Mouse (Mus musculus): Measurements from ENCODE around the gene Il1rl2. TPM values are rescaled to one million over a fixed set of nuclear protein-coding genes. Genes with fewer than 3 reads are reported as not detected.

Il1rl2 gene
- polyA plus RNA-seq (2015; fragmentation: Nextera tagmentation; extraction: Ambion mirVana) = 10.4 and 10.5 TPM in 2 replicates

DNA sequence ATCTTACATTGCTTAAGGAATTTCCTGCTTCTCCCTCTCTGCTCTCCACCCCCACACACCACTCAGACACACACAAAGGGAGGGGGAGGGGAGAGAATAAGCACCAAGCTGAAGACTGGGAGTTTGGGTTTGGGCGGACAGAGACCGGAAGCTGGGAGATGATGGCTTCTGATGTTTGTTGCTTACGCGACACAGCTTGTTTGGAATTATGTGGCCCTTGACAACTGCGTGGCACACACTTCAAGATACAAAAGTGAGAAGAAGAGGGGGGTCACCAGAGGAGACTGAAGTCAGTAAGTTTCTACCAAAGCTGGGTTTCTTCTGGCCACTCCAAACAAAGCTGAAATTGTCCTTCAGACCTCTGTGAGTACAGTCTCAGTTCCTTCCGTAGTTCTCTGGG is at the start of gene Il1rl2:
Il1rl2 (plus strand) TSS at position 154 of the 400 bp plus-strand sequence.
- 27% methylated on average over 6 of the region's 6 CpGs for WGBS

DNA sequence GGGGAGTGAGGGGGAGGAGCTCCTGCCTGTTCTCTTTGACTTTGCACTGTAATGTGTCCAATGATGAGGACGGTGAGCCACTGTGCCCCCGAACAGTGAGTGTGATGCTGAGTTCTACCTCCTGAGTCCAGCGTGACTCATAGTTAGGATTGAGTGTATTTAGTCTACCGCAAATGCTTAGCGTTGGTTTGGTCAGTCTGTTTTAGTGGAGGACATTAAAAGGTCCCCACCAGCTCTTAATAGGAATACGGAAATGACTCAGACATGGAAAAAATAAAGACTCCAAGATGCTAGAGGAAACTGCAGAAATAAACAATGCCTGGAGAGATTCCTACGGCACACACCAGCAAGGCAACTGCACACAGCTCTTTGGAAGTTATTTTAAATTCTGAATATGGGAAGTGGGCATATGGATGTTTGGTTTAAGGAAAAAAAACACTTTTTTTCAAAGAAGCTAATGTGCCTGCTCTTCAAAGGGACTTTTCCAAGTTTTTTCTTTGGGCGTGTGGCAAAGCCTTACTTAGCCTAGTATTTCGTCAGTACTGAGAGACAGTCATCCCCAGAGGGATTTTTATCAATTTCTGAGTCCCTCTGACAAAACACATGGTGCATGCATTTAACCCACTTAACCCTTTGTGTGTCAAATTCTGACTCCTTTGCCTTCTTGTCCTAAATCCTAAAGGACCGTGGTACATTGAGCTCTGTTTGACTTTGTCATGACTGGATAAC is 49.0 kb upstream of the Il1rl2 start:
- 63% methylated on average over 10 of the region's 10 CpGs for WGBS
- Histone ChIP-seq H3K9me3 (ENCODE audit: low read length) (no peaks in the 10 kb centered on the region), H3K4me1 (ENCODE audit: insufficient read depth, low read length) (no peaks in the 10 kb centered on the region), H3K9ac (replicated peaks; ENCODE audit: low read length) (no peak overlapping the region), H3K4me2 (replicated peaks; ENCODE audit: low read depth, low read length) (no peak overlapping the region), H3K27ac (ENCODE audit: low read length) (no peak overlapping the region), H3K4me3 (ENCODE audit: low read length) (no peak overlapping the region), H3K27me3 (ENCODE audit: insufficient read depth, low read length) (no peaks in the 10 kb centered on the region), H3K36me3 (ENCODE audit: insufficient read depth, low read length) (no peaks in the 10 kb centered on the region)
- no peak for ATAC-seq (ENCODE audit: low FRiP score, low TSS enrichment)

More for the DNA sequence above, at the start of gene Il1rl2:
- Histone ChIP-seq H3K36me3 (ENCODE audit: insufficient read depth, low read length) (no peaks in the 10 kb centered on the region), H3K9ac (replicated peaks; ENCODE audit: low read length) (peak within 1 kb of the TSS; percentile 58), H3K27ac (ENCODE audit: low read length) (0 out of 2 replicates have a peak within 1 kb of the TSS, but pooled peaks have one; percentile 39), H3K4me2 (replicated peaks; ENCODE audit: low read depth, low read length) (peak within 1 kb of the TSS; percentile 74), H3K4me1 (ENCODE audit: insufficient read depth, low read length) (peaks cover 14% of the 10 kb centered on the region; the same call in 1 of the 2 replicates), H3K4me3 (ENCODE audit: low read length) (peak within 1 kb of the TSS; percentile 52), H3K9me3 (ENCODE audit: low read length) (no peaks in the 10 kb centered on the region), H3K27me3 (ENCODE audit: insufficient read depth, low read length) (peaks cover 23% of the 10 kb centered on the region)
- peak; percentile 82; the same call in 1 of the 2 replicates for ATAC-seq (ENCODE audit: low FRiP score, low TSS enrichment)

DNA sequence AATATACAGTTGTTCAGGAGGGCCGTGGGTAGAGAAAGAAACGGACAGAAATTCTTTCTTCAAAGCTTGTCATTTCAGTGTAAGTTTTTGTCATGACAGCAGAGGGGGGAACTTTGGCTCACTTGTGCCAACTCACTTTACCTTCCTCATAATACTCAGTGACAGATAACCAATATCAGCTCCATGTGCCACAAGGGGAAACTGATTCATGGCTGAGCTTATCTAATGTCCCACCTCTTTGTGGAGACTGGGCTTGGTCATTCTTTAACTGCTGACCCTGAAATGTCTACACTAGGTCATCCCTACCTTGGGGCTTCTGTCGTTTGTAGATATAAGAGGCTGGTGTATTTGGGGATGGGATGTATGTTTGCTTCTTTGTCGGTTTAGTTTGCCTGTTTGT is 46.5 kb upstream of the Il1rl2 start:
- Histone ChIP-seq H3K27me3 (ENCODE audit: insufficient read depth, low read length) (no peaks in the 10 kb centered on the region), H3K4me1 (ENCODE audit: insufficient read depth, low read length) (no peaks in the 10 kb centered on the region), H3K9ac (replicated peaks; ENCODE audit: low read length) (no peak overlapping the region), H3K4me3 (ENCODE audit: low read length) (no peak overlapping the region), H3K9me3 (ENCODE audit: low read length) (no peaks in the 10 kb centered on the region), H3K27ac (ENCODE audit: low read length) (no peak overlapping the region), H3K36me3 (ENCODE audit: insufficient read depth, low read length) (no peaks in the 10 kb centered on the region), H3K4me2 (replicated peaks; ENCODE audit: low read depth, low read length) (no peak overlapping the region)
- no peak for ATAC-seq (ENCODE audit: low FRiP score, low TSS enrichment)
- 87% methylated on average over 4 of the region's 4 CpGs for whole genome bisulfite sequencing

DNA sequence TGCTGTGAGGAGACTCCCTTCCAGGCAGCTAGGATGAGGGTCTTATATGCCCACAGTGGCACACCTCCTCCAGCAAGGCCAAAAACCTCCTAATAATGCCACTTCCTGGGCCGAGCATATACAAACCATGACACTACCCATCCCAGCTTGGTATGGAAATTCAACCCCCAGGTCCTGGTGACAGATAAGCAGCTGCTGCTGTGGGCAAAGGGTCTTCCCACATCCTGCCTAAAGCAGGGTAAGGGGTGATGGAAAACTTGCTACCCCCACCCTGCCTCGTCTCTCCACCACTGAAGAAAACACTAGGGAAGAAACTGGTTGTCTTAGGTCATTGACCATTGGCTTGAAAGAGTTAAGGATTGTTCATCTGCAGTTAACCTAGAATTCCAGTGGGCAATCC is 45.7 kb upstream of the Il1rl2 start:
- Histone ChIP-seq H3K4me3 (ENCODE audit: low read length) (no peak overlapping the region), H3K27ac (ENCODE audit: low read length) (no peak overlapping the region), H3K9ac (replicated peaks; ENCODE audit: low read length) (no peak overlapping the region), H3K9me3 (ENCODE audit: low read length) (no peaks in the 10 kb centered on the region), H3K36me3 (ENCODE audit: insufficient read depth, low read length) (no peaks in the 10 kb centered on the region), H3K27me3 (ENCODE audit: insufficient read depth, low read length) (no peaks in the 10 kb centered on the region), H3K4me2 (replicated peaks; ENCODE audit: low read depth, low read length) (no peak overlapping the region), H3K4me1 (ENCODE audit: insufficient read depth, low read length) (no peaks in the 10 kb centered on the region)
- 77% methylated on average over 2 of the region's 2 CpGs for WGBS
- no peak for ATAC-seq (ENCODE audit: low FRiP score, low TSS enrichment)

DNA sequence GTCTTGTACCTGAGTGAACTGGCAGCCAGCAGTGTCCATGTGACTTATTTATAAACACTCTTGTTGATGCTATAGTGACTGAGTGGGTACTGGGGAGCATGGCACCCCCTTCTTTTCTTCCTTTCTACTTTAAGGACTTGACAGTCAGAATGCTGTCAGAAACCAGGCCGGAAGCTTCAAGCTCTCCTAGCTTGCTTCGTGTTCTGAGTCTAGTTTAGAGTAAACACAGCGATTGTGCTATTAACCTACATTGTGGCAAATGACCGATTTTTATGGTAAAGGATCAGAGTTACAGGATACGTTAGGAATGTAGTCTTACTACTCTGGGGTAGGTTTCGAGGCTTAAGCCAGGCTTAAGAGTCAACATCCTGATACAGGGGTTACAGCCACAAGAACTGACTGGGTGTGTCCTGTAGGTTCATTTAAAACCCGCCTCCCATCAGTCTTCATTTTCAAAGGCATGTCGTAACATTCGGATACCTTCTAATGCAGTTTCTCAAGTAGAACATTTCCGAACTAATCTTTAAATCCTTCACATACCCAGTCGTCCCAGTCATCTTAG is 45.1 kb upstream of the Il1rl2 start:
- H3K4me3 ChIP-seq (ENCODE audit: low read length) = no peak overlapping the region
- H3K9ac ChIP-seq (replicated peaks; ENCODE audit: low read length) = no peak overlapping the region
- no peaks in the 10 kb centered on the region for H3K9me3 ChIP-seq (ENCODE audit: low read length)
- H3K4me1 ChIP-seq (ENCODE audit: insufficient read depth, low read length) = no peaks in the 10 kb centered on the region
- WGBS = 69% methylated on average over 11 of the region's 11 CpGs
- H3K36me3 ChIP-seq (ENCODE audit: insufficient read depth, low read length) = no peaks in the 10 kb centered on the region
- H3K27me3 ChIP-seq (ENCODE audit: insufficient read depth, low read length) = no peaks in the 10 kb centered on the region
- no peak overlapping the region for H3K27ac ChIP-seq (ENCODE audit: low read length)
- ATAC-seq (ENCODE audit: low FRiP score, low TSS enrichment) = no peak
- H3K4me2 ChIP-seq (replicated peaks; ENCODE audit: low read depth, low read length) = no peak overlapping the region

DNA sequence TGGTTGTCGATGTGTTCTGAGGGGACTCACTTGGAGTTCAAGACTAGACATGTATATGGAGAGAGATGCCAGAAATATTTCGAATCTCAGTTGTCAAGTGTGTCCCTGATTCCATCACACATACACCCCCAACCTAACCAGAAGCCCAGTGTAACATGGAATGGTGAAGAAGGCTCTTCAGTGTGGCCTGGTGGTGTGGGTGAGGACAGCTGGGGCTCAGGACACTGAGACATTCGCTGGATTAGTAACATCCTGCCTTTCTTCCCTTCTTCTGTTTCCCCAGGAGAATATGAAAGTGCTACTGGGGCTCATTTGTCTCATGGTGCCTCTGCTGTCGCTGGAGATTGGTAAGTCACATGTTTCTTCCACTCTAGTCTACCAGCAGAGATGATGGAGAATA is 42.5 kb upstream of the Il1rl2 start:
- H3K36me3 ChIP-seq (ENCODE audit: insufficient read depth, low read length) = no peaks in the 10 kb centered on the region
- ATAC-seq (ENCODE audit: low FRiP score, low TSS enrichment) = no peak
- H3K4me1 ChIP-seq (ENCODE audit: insufficient read depth, low read length) = 0 out of 2 replicates have a peak, but pooled peaks cover 2% of the 10 kb centered on the region
- H3K9ac ChIP-seq (replicated peaks; ENCODE audit: low read length) = no peak overlapping the region
- H3K4me3 ChIP-seq (ENCODE audit: low read length) = no peak overlapping the region
- WGBS = 79% methylated on average over 4 of the region's 4 CpGs
- no peak overlapping the region for H3K27ac ChIP-seq (ENCODE audit: low read length)
- H3K4me2 ChIP-seq (replicated peaks; ENCODE audit: low read depth, low read length) = no peak overlapping the region
- no peaks in the 10 kb centered on the region for H3K9me3 ChIP-seq (ENCODE audit: low read length)
- H3K27me3 ChIP-seq (ENCODE audit: insufficient read depth, low read length) = no peaks in the 10 kb centered on the region

DNA sequence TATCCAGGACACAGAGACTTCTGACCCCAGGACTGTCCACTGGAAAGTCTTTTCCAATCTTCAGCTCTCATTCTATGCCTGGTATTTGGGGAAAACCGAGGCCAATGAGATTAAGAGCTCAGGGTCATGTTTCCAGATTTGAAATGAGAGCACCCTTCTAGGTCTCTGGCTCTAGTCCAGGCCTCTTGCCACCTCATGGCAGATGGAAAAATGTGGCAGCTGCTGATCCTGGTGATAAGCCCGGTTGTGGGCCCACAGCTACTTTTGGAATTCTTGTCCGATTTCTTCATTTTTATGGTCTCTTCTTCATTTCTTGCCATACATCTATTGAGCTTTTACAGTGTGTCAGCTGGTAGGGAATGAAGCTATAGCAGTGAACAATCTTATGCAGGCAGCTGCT is 42.0 kb upstream of the Il1rl2 start:
- H3K27ac ChIP-seq (ENCODE audit: low read length) = no peak overlapping the region
- ATAC-seq (ENCODE audit: low FRiP score, low TSS enrichment) = no peak
- no peak overlapping the region for H3K9ac ChIP-seq (replicated peaks; ENCODE audit: low read length)
- H3K9me3 ChIP-seq (ENCODE audit: low read length) = no peaks in the 10 kb centered on the region
- H3K4me3 ChIP-seq (ENCODE audit: low read length) = no peak overlapping the region
- H3K36me3 ChIP-seq (ENCODE audit: insufficient read depth, low read length) = no peaks in the 10 kb centered on the region
- no peaks in the 10 kb centered on the region for H3K27me3 ChIP-seq (ENCODE audit: insufficient read depth, low read length)
- WGBS = 76% methylated on average over 3 of the region's 3 CpGs
- 0 out of 2 replicates have a peak, but pooled peaks cover 2% of the 10 kb centered on the region for H3K4me1 ChIP-seq (ENCODE audit: insufficient read depth, low read length)
- H3K4me2 ChIP-seq (replicated peaks; ENCODE audit: low read depth, low read length) = no peak overlapping the region

DNA sequence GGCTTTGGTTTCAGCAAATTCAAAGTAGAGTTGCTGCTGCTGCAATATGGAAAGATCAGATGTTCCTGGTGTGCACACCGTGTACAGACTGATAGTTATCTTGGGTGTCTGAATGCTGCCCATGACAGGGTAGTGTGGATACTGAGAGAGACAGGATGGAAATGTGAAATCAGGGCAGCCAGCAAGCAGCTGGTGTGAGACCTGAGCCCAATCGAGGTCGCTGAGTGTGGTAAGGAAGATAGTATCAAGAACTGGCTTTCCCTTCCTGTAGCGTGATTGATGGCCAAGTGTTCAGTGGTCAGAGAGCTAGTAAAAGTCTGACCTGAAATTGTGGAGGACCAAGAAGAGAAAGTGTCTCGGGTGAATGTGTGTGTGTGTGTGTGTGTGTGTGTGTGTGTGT is 40.4 kb upstream of the Il1rl2 start:
- no peak overlapping the region for H3K4me2 ChIP-seq (replicated peaks; ENCODE audit: low read depth, low read length)
- H3K27ac ChIP-seq (ENCODE audit: low read length) = no peak overlapping the region
- H3K9ac ChIP-seq (replicated peaks; ENCODE audit: low read length) = no peak overlapping the region
- no peak overlapping the region for H3K4me3 ChIP-seq (ENCODE audit: low read length)
- H3K36me3 ChIP-seq (ENCODE audit: insufficient read depth, low read length) = no peaks in the 10 kb centered on the region
- no peak for ATAC-seq (ENCODE audit: low FRiP score, low TSS enrichment)
- H3K9me3 ChIP-seq (ENCODE audit: low read length) = no peaks in the 10 kb centered on the region
- H3K27me3 ChIP-seq (ENCODE audit: insufficient read depth, low read length) = no peaks in the 10 kb centered on the region
- WGBS = 33% methylated on average over 5 of the region's 5 CpGs
- 0 out of 2 replicates have a peak, but pooled peaks cover 2% of the 10 kb centered on the region for H3K4me1 ChIP-seq (ENCODE audit: insufficient read depth, low read length)

DNA sequence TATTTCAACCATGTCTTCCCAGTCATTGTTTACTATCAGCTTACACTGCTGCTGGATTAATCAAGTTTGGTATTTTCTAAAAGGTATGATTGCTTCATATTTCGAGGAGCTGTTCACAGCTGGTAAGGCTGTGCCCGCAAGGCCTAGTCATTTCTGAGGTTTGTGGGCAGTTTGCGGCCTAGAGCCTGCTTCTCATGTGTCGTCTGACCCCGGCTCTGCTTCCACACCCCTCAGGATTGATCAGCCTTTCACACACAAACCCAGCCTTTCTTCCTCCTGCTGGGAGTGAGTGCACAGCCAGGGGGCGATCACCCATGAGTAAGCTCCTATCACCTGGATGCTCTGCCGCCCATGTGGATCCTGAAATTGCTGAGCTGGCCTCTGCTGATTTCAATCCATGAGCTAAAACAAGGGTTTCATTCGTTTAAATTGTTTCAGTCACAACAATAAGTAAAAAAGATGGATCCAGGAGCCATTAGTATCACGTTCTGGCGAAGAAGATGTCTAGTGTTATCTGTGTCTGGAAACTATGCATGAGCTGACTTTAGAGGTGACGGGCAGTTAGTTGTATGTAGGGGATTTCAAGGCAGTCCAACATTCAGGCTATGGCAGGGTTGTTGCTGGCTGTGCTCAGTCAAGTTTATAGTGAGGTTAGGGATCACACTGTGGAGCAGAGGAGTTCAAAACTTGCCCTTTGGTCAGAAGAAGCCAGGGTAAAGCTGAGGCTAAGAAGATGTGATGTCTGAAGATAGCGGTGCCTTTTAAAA is 33.7 kb upstream of the Il1rl2 start:
- no peaks in the 10 kb centered on the region for H3K4me1 ChIP-seq (ENCODE audit: insufficient read depth, low read length)
- H3K36me3 ChIP-seq (ENCODE audit: insufficient read depth, low read length) = no peaks in the 10 kb centered on the region
- H3K4me2 ChIP-seq (replicated peaks; ENCODE audit: low read depth, low read length) = no peak overlapping the region
- no peaks in the 10 kb centered on the region for H3K27me3 ChIP-seq (ENCODE audit: insufficient read depth, low read length)
- peak; percentile 46; the same call in 1 of the 2 replicates for ATAC-seq (ENCODE audit: low FRiP score, low TSS enrichment)
- 59% methylated on average over 12 of the region's 12 CpGs for WGBS
- H3K9me3 ChIP-seq (ENCODE audit: low read length) = 0 out of 2 replicates have a peak, but pooled peaks cover 2% of the 10 kb centered on the region
- no peak overlapping the region for H3K27ac ChIP-seq (ENCODE audit: low read length)
- H3K4me3 ChIP-seq (ENCODE audit: low read length) = no peak overlapping the region
- H3K9ac ChIP-seq (replicated peaks; ENCODE audit: low read length) = no peak overlapping the region

Data from kidney, embryonic 16.5 days (tissue).